Mouse (Mus musculus) embryonic facial prominence, embryonic 10.5 days (tissue): ENCODE data around the gene Csf3. TPM values are rescaled to one million over a fixed set of nuclear protein-coding genes. Genes with fewer than 3 reads are reported as not detected.
A peak's percentile ranks its signal among the peaks of the same experiment; 100 is the strongest.

ENCODE experiments used
- DNase-seq: peaks from one replicate; pipeline ENCODE4 v3.0.0-alpha.2; 2017; ENCODE audit warnings: low spot score
- H3K27ac ChIP-seq: fragments of 300-500 bp; sonication (generic); replicated peaks from 2 replicates; pipeline ENCODE4 v1.5.1; 2016; ENCODE audit warnings: mild to moderate bottlenecking
- H3K27me3 ChIP-seq: fragments of 300-500 bp; sonication (generic); replicated peaks from 2 replicates; pipeline ENCODE4 v1.6.1; 2016; ENCODE audit warnings: low read depth, mild to moderate bottlenecking; ENCODE audit not compliant: poor library complexity, severe bottlenecking
- H3K36me3 ChIP-seq: fragments of 300-500 bp; sonication (generic); replicated peaks from 2 replicates; pipeline ENCODE4 v1.6.1; 2016; ENCODE audit warnings: mild to moderate bottlenecking, moderate library complexity
- H3K4me1 ChIP-seq: fragments of 300-500 bp; sonication (generic); 2 replicates; pipeline ENCODE4 v1.6.1; 2016
- H3K4me3 ChIP-seq: fragments of 300-500 bp; sonication (generic); 2 replicates; pipeline ENCODE4 v1.5.1; 2016; ENCODE audit warnings: mild to moderate bottlenecking, moderate library complexity
- H3K9me3 ChIP-seq: fragments of 300-500 bp; sonication (generic); 2 replicates; pipeline ENCODE4 v1.6.1; 2016; ENCODE audit warnings: mild to moderate bottlenecking
- WGBS: fragments of 180-500 bp; shearing (Covaris S2); methylation state at CpG from one replicate; pipeline ENCODE4 v1.1.7; 2016; 5-methylcytosine and 5-hydroxymethylcytosine counted together
- polyA plus RNA-seq: library from polyadenylated mRNA; unstranded; fragments of >200 nt; fragmentation: Nextera tagmentation; extraction: Ambion mirVana; gene quantifications from 2 replicates; pipeline ENCODE4 v1.2.1, GENCODE M21; 2016

Gene Csf3
- polyA plus RNA-seq, 1 experiment from 2014 or later, result not detected

- 71% methylated on average over 9 of the region's 9 CpGs for WGBS
- Histone ChIP-seq H3K27ac (0 out of 2 replicates have a peak overlapping the region, but pooled peaks have one; percentile 14), H3K4me1 (peaks cover 52% of the 10 kb centered on the region), H3K4me3 (no peak overlapping the region; the same call in 1 of the 2 replicates), H3K9me3 (peaks cover 9% of the 10 kb centered on the region; the same call in 1 of the 2 replicates), H3K36me3 (no peaks in the 10 kb centered on the region), H3K27me3 (peaks cover 10% of the 10 kb centered on the region; the same call in 1 of the 2 replicates)
- no peak for DNase-seq
Observed at GRCm38 (mm10) chr11:98738925-98739324, 37.9 kb downstream of the Csf3 start.

GRCm38 (mm10) chr11:98740026-98740392, 38.9 kb downstream of the Csf3 start:
- H3K9me3 ChIP-seq, result no peaks in the 10 kb centered on the region
- peak overlapping the region; percentile 90 for H3K4me3 ChIP-seq
- H3K27me3 ChIP-seq, result peaks cover 10% of the 10 kb centered on the region; the same call in 1 of the 2 replicates
- 13% methylated on average over 8 of the region's 8 CpGs for WGBS
- H3K36me3 ChIP-seq, result no peaks in the 10 kb centered on the region
- no peak for DNase-seq
- peak overlapping the region; percentile 97 for H3K27ac ChIP-seq
- H3K4me1 ChIP-seq, result peaks cover 63% of the 10 kb centered on the region

- peaks cover 10% of the 10 kb centered on the region; the same call in 1 of the 2 replicates for H3K27me3 ChIP-seq
- H3K4me1 ChIP-seq, result peaks cover 67% of the 10 kb centered on the region
- H3K4me3 ChIP-seq, result peak within 1 kb of the TSS; percentile 90
- peak within 1 kb of the TSS; percentile 97 for H3K27ac ChIP-seq
- no peaks in the 10 kb centered on the region for H3K9me3 ChIP-seq
- DNase-seq, result peak; percentile 77
- WGBS, result under 1% methylated on average over 22 of the region's 22 CpGs
- H3K36me3 ChIP-seq, result no peaks in the 10 kb centered on the region
Observed at GRCm38 (mm10) chr11:98740393-98741050, 39.5 kb downstream of the Csf3 start, which contains the start of gene Thra. Thra (plus strand) TSS chr11:98740638.

GRCm38 (mm10) chr11:98741051-98741620, 40.1 kb downstream of the Csf3 start:
- under 1% methylated on average over 17 of the region's 17 CpGs for WGBS
- peak overlapping the region; percentile 97 for H3K27ac ChIP-seq
- no peaks in the 10 kb centered on the region for H3K36me3 ChIP-seq
- H3K27me3 ChIP-seq, result peaks cover 10% of the 10 kb centered on the region; the same call in 1 of the 2 replicates
- peak overlapping the region; percentile 90 for H3K4me3 ChIP-seq
- H3K4me1 ChIP-seq, result peaks cover 73% of the 10 kb centered on the region
- H3K9me3 ChIP-seq, result no peaks in the 10 kb centered on the region
- DNase-seq, result no peak

- Histone ChIP-seq H3K9me3 (no peaks in the 10 kb centered on the region), H3K4me1 (peaks cover 79% of the 10 kb centered on the region), H3K36me3 (no peaks in the 10 kb centered on the region), H3K27ac (peak overlapping the region; percentile 97), H3K4me3 (peak overlapping the region; percentile 90), H3K27me3 (peaks cover 10% of the 10 kb centered on the region; the same call in 1 of the 2 replicates)
- DNase-seq, result peak; percentile 89
- WGBS, result under 1% methylated on average over 86 of the region's 86 CpGs
Observed at GRCm38 (mm10) chr11:98741622-98742396, 40.7 kb downstream of the Csf3 start.

GRCm38 (mm10) chr11:98742397-98743291, 41.6 kb downstream of the Csf3 start:
- Histone ChIP-seq H3K27me3 (peaks cover 10% of the 10 kb centered on the region; the same call in 1 of the 2 replicates), H3K4me3 (peak overlapping the region; percentile 90), H3K27ac (peak overlapping the region; percentile 97), H3K36me3 (no peaks in the 10 kb centered on the region), H3K4me1 (peaks cover 88% of the 10 kb centered on the region), H3K9me3 (no peaks in the 10 kb centered on the region)
- DNase-seq, result peak; percentile 39
- WGBS, result 6% methylated on average over 21 of the region's 21 CpGs

GRCm38 (mm10) chr11:98743655-98744345, 42.7 kb downstream of the Csf3 start:
- 10% methylated on average over 9 of the region's 9 CpGs for WGBS
- Histone ChIP-seq H3K36me3 (no peaks in the 10 kb centered on the region), H3K4me1 (peaks cover 95% of the 10 kb centered on the region), H3K27ac (peak overlapping the region; percentile 97), H3K4me3 (peak overlapping the region; percentile 90), H3K27me3 (peaks cover 5% of the 10 kb centered on the region; the same call in 1 of the 2 replicates), H3K9me3 (no peaks in the 10 kb centered on the region)
- DNase-seq, result peak; percentile 73

- WGBS, result 39% methylated on average over 7 of the region's 7 CpGs
- H3K36me3 ChIP-seq, result no peaks in the 10 kb centered on the region
- H3K27ac ChIP-seq, result peak overlapping the region; percentile 97
- no peaks in the 10 kb centered on the region for H3K9me3 ChIP-seq
- no peak for DNase-seq
- peaks cover 98% of the 10 kb centered on the region for H3K4me1 ChIP-seq
- peaks cover 2% of the 10 kb centered on the region; the same call in 1 of the 2 replicates for H3K27me3 ChIP-seq
- peak overlapping the region; percentile 90 for H3K4me3 ChIP-seq
Observed at GRCm38 (mm10) chr11:98744456-98745019, 43.5 kb downstream of the Csf3 start.

GRCm38 (mm10) chr11:98745932-98746853, 45.1 kb downstream of the Csf3 start:
- H3K27me3 ChIP-seq, result peaks cover 5% of the 10 kb centered on the region; the same call in 1 of the 2 replicates
- peak overlapping the region; percentile 79 for H3K27ac ChIP-seq
- H3K4me1 ChIP-seq, result peaks cover 99% of the 10 kb centered on the region
- DNase-seq, result no peak
- WGBS, result 52% methylated on average over 12 of the region's 12 CpGs
- no peaks in the 10 kb centered on the region for H3K36me3 ChIP-seq
- H3K4me3 ChIP-seq, result peak overlapping the region; percentile 52
- no peaks in the 10 kb centered on the region for H3K9me3 ChIP-seq

- Histone ChIP-seq H3K36me3 (no peaks in the 10 kb centered on the region), H3K4me1 (peaks cover 96% of the 10 kb centered on the region), H3K4me3 (peak overlapping the region; percentile 52), H3K9me3 (no peaks in the 10 kb centered on the region), H3K27ac (peak overlapping the region; percentile 79), H3K27me3 (peaks cover 5% of the 10 kb centered on the region; the same call in 1 of the 2 replicates)
- DNase-seq, result peak; percentile 83
- 9% methylated on average over 19 of the region's 19 CpGs for WGBS
Observed at GRCm38 (mm10) chr11:98746855-98747693, 46.0 kb downstream of the Csf3 start.
